Mouse (Mus musculus): ENCODE results near the gene Mbd6. TPM values are rescaled to one million over a fixed set of nuclear protein-coding genes. Genes with fewer than 3 reads are reported as not detected.

The Mbd6 gene
- polyA plus RNA-seq, 1 experiment = 18.4 TPM

DNA sequence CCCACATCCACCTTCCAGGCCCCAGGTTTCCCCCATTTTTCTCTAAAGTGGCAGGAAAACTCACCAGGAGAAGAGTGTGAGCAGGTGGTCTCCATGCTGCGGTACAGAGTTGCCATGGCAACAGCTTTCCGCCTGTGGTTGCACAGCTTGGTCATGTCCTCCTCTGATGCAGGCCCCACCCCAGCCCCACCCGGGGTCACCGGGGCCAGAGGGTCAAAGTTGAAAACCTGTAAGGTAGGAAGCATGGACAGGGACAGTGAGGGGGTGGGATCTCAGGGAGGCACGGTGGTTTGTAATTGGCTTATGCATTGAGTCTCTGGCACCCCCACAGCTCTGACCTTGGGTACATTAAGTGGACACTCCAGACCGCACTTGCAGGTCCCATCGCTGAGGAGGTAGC, 2.1 kb downstream of the Mbd6 start:
- Histone ChIP-seq H3K4me3 (ENCODE audit: insufficient read depth, low read depth, low read length) (peak overlapping the region; percentile 87), H3K27ac (replicated peaks; ENCODE audit: low read depth, low read length) (peak overlapping the region; percentile 99)

DNA sequence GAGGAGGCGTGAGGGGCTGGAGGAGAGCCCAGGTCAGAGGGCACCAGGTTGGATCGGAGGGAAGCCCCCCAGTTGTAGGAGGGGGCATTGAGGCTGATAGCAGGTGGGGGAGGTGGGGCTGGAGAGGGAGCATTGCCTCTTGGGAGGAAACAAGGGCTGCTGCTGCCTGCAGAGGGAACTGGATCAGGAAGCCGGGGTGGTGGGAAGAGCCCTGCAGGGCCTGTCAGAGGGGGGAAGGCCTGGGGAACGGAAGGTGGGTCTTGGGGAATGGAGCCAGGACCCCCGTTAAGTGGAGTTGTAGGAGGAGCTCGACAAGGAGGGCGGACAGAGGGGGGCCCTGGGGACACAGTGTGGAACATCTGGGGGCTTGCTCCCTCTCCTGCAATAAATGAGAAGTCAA, 2.6 kb downstream of the Mbd6 start:
- peaks cover 10% of the 10 kb centered on the region for H3K4me1 ChIP-seq (ENCODE audit: control insufficient read depth, insufficient read depth, insufficient read length, low read length)
- no peak overlapping the region for H3K27ac ChIP-seq (replicated peaks; ENCODE audit: low read depth, low read length)
- H3K4me3 ChIP-seq (ENCODE audit: insufficient read depth, low read depth, low read length) = no peak overlapping the region

More for the DNA sequence above, 2.1 kb downstream of the Mbd6 start:
- H3K4me1 ChIP-seq (ENCODE audit: control insufficient read depth, insufficient read depth, insufficient read length, low read length) = peaks cover 10% of the 10 kb centered on the region

DNA sequence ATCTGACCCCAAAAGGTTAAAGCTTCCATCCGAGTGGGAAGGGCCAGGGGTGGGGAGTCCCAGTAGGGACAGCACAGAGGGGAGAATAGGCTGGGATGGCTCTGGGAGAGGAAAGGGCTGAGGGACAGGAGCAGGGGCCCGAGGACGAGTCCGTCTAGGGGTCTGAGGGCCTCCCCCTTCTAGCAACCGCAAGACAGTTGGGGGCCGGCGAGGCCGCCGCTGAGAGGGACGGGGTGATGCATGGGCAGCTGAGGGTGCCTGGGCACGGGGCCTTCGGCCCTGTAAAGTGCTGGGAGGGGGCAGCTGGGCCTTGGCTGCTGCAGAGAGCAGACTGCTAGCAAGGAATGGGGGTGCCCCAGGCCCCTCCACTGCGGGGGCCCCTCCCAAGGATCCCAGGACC, 3.2 kb downstream of the Mbd6 start:
- H3K4me1 ChIP-seq (ENCODE audit: control insufficient read depth, insufficient read depth, insufficient read length, low read length) = peaks cover 10% of the 10 kb centered on the region
- no peak overlapping the region for H3K27ac ChIP-seq (replicated peaks; ENCODE audit: low read depth, low read length)
- H3K4me3 ChIP-seq (ENCODE audit: insufficient read depth, low read depth, low read length) = no peak overlapping the region

DNA sequence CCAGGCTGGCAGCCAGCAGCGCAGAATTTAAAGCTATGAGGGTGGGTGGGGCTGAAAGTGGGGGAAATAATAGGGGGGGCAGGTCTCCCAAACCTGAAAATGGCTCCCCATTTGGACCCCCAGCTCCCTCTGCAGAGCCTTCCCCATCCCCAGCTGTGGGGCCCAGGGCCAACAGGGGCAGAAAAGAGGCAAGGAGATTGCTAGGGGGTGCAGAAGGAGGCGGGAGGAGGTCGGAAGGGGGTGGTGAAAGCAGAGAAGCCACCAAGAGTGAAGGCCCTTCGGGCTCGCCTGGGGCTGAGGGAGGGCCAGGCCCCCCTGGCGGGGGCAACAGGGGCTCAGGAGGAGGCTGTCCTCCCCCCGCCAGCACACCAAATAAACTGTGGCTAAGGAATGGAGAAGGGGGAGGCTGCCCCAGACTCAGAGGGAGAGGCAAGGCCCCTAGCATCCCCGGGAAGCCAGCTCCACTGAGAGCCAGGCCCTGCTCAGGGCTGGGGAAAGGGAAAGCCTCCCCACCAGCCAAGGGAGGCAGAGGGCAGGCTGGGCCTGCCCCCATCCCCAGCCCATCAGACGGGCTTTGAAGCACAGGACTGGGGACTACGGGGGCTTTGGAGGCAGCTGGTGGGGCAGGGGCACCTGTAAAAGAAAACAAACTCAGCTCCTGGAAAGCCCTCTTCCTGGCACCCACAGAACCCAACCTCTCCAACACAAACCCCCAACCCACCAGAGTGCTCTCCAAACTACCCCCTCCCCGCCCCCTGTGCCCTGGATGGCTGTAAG, 3.9 kb downstream of the Mbd6 start:
- no peak overlapping the region for H3K4me3 ChIP-seq (ENCODE audit: insufficient read depth, low read depth, low read length)
- H3K4me1 ChIP-seq (ENCODE audit: control insufficient read depth, insufficient read depth, insufficient read length, low read length) = peaks cover 10% of the 10 kb centered on the region
- H3K27ac ChIP-seq (replicated peaks; ENCODE audit: low read depth, low read length) = no peak overlapping the region

DNA sequence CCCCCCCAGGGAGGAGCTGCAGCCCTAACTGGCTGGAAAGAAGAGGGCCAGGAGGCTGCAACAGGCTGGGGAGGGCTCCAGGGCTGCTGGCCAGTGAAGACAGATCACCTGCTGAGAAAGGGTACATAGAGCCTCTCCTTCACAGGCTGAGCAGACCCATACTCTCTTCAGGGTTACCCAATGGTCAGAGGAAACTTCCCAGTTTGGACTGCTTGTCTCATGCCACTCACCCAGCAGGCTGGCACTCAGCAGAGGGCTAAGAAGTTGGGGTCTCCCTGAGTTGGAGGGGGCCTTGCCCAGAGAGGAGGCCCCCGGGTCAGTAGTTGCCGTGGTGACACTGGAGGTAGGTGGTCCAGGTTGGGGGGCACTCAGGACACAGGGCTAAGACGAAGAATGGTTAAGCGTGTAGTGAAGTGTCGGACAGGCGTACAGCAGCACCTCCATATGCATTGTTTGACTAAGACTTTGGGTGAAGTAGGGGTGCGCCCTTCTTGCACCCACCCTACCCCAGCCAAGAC, 4.7 kb downstream of the Mbd6 start:
- Histone ChIP-seq H3K4me3 (ENCODE audit: insufficient read depth, low read depth, low read length) (no peak overlapping the region), H3K27ac (replicated peaks; ENCODE audit: low read depth, low read length) (no peak overlapping the region), H3K4me1 (ENCODE audit: control insufficient read depth, insufficient read depth, insufficient read length, low read length) (peaks cover 10% of the 10 kb centered on the region)

DNA sequence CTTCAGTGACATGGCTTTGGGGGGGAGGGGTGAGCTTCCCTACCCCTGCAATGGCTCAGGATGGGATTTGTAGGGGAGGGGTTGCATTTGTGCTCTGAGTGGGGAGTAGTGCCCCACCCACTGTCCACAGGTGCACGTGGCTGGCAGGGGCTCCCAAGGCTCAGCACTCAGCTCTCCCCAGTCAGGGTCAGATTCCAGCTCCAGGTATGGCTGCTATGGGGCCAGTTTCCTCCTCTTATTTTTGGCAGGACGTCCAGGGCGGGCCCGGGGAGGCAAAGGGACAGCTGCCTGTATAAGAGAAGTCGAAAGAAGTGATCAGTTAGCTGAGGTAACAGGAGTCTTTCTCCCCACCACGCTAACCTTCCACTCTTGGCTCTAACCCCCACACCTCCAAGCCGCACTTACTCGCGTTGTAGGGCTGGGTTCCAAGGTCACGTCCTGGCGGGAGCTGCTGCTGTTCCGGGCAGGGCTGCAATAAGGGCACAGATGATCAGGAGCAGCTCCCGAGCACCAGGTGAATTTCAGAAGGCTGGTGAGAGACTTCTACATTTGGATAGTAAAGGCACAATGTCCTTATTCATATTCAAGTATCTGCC, 6.1 kb downstream of the Mbd6 start:
- no peak overlapping the region for H3K4me3 ChIP-seq (ENCODE audit: insufficient read depth, low read depth, low read length)
- H3K4me1 ChIP-seq (ENCODE audit: control insufficient read depth, insufficient read depth, insufficient read length, low read length) = peaks cover 10% of the 10 kb centered on the region
- no peak overlapping the region for H3K27ac ChIP-seq (replicated peaks; ENCODE audit: low read depth, low read length)

DNA sequence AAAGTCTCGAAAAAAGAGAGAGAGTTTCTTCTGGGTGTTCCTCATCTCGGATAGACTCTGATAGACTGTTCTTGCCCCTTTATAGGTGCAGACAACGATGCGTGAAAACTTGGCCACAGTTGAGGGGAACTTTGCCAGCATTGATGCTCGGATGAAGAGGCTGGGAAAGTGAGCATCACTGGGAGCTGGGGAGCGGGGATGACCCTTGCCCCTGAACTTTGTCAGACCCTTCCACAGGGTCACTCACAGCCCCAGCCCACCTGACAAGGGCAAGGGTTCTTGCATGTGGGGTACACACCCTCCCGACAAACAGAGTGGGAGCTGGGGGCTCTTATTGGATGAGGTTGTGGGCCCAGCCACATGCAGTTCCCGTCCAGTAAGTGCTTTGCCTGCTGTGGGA, 7.5 kb downstream of the Mbd6 start:
- no peaks in the 10 kb centered on the region; the same call in 1 of the 2 replicates for H3K4me1 ChIP-seq (ENCODE audit: control insufficient read depth, insufficient read depth, insufficient read length, low read length)
- H3K4me3 ChIP-seq (ENCODE audit: insufficient read depth, low read depth, low read length) = no peak overlapping the region
- H3K27ac ChIP-seq (replicated peaks; ENCODE audit: low read depth, low read length) = no peak overlapping the region

DNA sequence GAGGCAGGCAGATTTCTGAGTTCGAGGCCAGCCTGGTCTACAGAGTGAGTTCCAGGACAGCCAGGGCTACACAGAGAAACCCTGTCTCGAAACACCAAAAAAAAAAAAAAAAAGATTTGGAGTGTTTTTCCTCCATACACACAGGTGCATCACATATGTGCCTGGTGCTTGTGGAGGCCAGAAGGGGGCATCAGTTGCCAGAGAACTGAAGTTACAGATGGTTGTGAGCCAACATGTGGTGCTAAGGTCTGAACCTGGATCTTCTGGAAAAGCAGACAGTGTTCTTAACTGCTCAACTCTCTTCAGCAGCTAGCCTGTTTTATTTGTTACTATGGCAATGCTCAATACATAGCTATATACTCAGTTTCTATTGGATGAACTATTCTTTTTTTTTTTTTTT, 9.1 kb downstream of the Mbd6 start:
- no peaks in the 10 kb centered on the region for H3K4me1 ChIP-seq (ENCODE audit: control insufficient read depth, insufficient read depth, insufficient read length, low read length)
- no peak overlapping the region for H3K4me3 ChIP-seq (ENCODE audit: insufficient read depth, low read depth, low read length)
- no peak overlapping the region for H3K27ac ChIP-seq (replicated peaks; ENCODE audit: low read depth, low read length)

DNA sequence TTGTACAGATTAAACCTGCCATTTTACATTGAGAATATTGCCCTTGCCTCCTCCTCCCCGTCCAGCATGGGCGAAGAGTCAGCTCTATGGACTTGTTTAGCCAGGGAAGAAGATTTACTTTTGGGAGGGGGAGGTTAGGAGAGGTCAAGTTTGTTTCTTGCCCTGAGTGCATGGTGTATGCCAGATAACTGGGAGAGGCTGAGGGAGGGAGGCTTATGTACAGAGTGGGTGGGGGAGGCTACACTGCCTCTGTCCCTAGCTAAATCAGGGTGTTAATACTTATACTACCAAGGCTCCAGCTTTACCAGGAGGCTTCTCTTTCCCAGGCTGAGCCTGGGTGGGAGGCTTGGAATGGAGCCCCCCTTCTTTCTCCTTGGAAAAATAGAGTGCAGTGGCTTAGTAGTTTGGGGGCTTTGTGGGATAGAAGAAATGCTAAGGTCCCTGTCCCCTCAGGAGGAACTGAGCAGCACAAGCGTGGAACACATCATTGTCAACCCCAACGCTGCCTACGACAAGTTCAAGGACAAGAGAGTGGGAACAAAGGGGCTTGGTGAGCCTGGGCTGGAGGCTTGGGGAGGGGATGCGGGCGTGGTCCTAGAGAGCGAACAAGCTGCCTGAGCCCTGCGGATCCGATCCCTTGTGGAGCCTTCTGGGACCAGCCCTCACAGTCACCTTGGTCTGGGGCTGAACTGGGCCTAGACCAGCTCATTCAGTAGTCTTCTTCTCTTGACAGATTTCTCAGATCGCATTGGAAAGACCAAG, 14.4 kb downstream of the Mbd6 start:
- Histone ChIP-seq H3K4me3 (ENCODE audit: insufficient read depth, low read depth, low read length) (no peak overlapping the region), H3K4me1 (ENCODE audit: control insufficient read depth, insufficient read depth, insufficient read length, low read length) (no peaks in the 10 kb centered on the region)

DNA sequence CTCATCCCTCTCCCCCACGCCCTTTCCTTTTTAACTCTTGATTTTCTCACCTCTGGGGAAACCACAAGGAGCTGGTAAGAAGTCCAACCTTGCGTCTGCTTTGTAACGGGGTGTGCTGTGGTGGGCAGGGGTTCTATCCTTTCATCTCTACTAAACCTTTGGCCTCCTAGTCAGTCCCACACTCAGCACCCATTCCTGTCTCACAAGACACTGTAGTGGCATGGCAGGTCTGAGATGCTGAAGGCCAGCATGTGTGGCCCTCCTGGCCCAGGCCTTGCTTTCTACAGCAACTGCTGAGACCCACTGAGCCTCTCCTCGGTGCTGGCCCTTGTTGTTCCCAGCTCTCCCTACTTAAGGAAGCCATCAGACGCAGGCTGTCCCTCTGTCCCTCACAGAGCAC, 16.4 kb downstream of the Mbd6 start:
- Histone ChIP-seq H3K27ac (replicated peaks; ENCODE audit: low read depth, low read length) (no peak overlapping the region), H3K4me3 (ENCODE audit: insufficient read depth, low read depth, low read length) (no peak overlapping the region), H3K4me1 (ENCODE audit: control insufficient read depth, insufficient read depth, insufficient read length, low read length) (peaks cover 4% of the 10 kb centered on the region)

More for the DNA sequence above, 14.4 kb downstream of the Mbd6 start:
- no peak overlapping the region for H3K27ac ChIP-seq (replicated peaks; ENCODE audit: low read depth, low read length)

DNA sequence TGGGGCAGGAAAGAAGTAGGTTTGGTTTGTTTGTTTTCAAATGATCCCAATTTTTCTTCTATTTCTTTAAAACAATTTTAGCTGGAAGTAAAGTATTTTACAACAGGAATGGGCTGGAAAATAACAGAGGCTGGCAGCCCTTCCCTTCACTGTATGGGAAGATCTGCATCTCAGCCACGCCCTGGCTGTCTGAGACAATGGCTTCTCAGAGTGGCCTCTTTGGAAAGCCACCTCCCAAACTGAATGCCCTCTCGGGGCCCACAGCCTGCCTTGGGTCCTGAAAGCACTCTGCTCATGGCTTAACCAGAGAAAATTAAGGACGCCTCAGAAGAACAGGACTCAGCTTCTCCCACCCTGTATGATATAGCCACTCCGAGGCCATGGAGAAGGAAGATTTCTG, 18.9 kb downstream of the Mbd6 start:
- H3K4me1 ChIP-seq (ENCODE audit: control insufficient read depth, insufficient read depth, insufficient read length, low read length) = peaks cover 7% of the 10 kb centered on the region
- H3K27ac ChIP-seq (replicated peaks; ENCODE audit: low read depth, low read length) = no peak overlapping the region
- no peak overlapping the region for H3K4me3 ChIP-seq (ENCODE audit: insufficient read depth, low read depth, low read length)

DNA sequence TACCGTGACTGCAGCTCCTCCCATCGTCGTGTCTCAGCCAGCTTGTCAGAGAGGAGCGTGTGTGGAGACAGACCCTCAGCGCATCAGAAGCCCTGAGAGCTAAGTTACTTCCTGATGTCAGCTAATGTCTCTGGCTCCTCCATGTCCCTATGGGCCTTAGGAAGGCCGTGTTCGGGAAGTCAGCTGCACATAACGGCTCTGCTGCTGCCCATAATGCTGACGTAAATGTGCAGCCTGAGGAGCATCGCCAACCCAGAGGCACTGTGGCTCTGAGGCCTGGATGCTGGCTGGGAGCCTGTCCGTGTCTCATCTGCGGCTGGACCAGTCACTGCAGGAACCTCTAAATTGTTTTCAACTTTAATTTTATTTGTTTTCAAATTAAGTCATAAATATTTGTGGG, 19.8 kb downstream of the Mbd6 start:
- H3K4me3 ChIP-seq (ENCODE audit: insufficient read depth, low read depth, low read length) = no peak overlapping the region
- peaks cover 7% of the 10 kb centered on the region for H3K4me1 ChIP-seq (ENCODE audit: control insufficient read depth, insufficient read depth, insufficient read length, low read length)
- peak overlapping the region; percentile 10; the same call in 1 of the 2 replicates for H3K27ac ChIP-seq (replicated peaks; ENCODE audit: low read depth, low read length)

DNA sequence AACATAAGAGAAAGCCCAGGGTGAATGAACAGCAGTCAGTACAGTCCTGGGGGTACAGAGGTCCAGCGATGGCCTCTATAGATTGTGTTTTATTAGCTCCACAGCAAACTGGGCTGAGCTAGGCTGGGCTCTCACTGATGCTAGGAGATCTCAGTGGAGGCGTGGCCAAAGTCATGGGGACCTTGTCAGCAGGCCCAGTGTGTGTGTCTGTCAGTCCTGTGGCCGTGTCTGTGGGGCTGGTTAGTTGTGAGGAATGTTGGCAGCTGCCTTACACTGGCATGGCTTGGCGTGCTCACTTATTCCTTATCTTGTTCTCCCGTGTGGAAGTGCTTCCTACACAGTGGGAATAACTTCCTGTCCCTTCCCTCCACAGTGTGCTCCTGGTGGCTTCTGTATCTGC, 20.4 kb downstream of the Mbd6 start:
- Histone ChIP-seq H3K4me1 (ENCODE audit: control insufficient read depth, insufficient read depth, insufficient read length, low read length) (peaks cover 7% of the 10 kb centered on the region), H3K4me3 (ENCODE audit: insufficient read depth, low read depth, low read length) (peak overlapping the region; percentile 4; the same call in 1 of the 2 replicates), H3K27ac (replicated peaks; ENCODE audit: low read depth, low read length) (peak overlapping the region; percentile 10; the same call in 1 of the 2 replicates)

DNA sequence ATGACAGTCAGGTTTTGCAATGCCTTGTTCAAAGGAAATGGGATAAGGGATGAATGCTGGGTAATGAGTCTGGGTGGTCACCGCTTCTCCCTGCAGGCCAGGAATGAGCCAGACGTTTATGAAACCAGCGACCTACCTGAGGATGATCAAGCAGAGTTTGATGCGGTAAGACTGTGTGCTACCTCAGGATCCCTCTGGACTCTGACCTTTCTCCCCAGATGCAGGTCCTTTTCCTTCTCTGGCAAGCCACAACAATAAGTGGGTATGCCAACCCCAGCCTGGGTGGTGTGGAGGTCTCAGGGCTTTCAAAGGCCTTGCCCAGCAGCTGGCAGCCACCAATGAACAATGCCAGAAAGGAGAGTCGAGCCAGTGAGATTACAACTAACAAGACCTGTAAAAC, 21.5 kb downstream of the Mbd6 start:
- H3K4me3 ChIP-seq (ENCODE audit: insufficient read depth, low read depth, low read length) = peak overlapping the region; percentile 86
- no peak overlapping the region for H3K27ac ChIP-seq (replicated peaks; ENCODE audit: low read depth, low read length)
- peaks cover 7% of the 10 kb centered on the region for H3K4me1 ChIP-seq (ENCODE audit: control insufficient read depth, insufficient read depth, insufficient read length, low read length)

All from brown adipose tissue, adult 24 weeks (tissue).